Mouse (Mus musculus) adrenal gland, adult 2 months (tissue): ENCODE results near the gene Lpgat1. TPM values are rescaled to one million over a fixed set of nuclear protein-coding genes. Genes with fewer than 3 reads are reported as not detected.
A peak's percentile ranks its signal among the peaks of the same experiment; 100 is the strongest.

ENCODE experiments used
- DNase-seq: peaks from one replicate; pipeline ENCODE4 v3.0.0; 2021
- long read RNA-seq: library from polyadenylated mRNA; stranded (forward); transcript quantifications from one replicate; pipeline ENCODE4 v2.0.0, GENCODE M21; 2021
- polyA plus RNA-seq: library from polyadenylated mRNA; depleted of rRNA; stranded (reverse); fragments of >200 nt; gene quantifications from 2 replicates; pipeline ENCODE4 v1.2.3, GENCODE M21; 2012; rRNA removed
- total RNA-seq, 2 experiments: library from RNA; stranded (reverse); gene quantifications; 2 replicates each; pipeline ENCODE4 v1.2.3; 2021

Gene Lpgat1
- 10 to 100 TPM; 70.8 to 77.0 TPM for total RNA-seq
- 12.7 and 13.7 TPM in 2 replicates for polyA plus RNA-seq
- long read RNA-seq, full-length matches to known transcripts = 15 of 24 reads
- long read RNA-seq, partial matches to known transcripts = 0 of 24 reads
- long read RNA-seq, other reads (novel, unspliced or antisense) = 9 of 24 reads

- peak; percentile 96 for DNase-seq
These were observed at the start of gene Lpgat1 for GRCm38 (mm10) chr1:191717601-191718498. Lpgat1 (plus strand) TSS chr1:191717834.

- no peak for DNase-seq
These were observed 49.6 kb upstream of the Lpgat1 start for GRCm38 (mm10) chr1:191668030-191668429.

GRCm38 (mm10) chr1:191674071-191674470 lies 43.6 kb upstream of the Lpgat1 start:
- peak; percentile 83 for DNase-seq

- DNase-seq = no peak
These were observed 36.0 kb upstream of the Lpgat1 start for GRCm38 (mm10) chr1:191681633-191682032.

GRCm38 (mm10) chr1:191687531-191687930 lies 30.1 kb upstream of the Lpgat1 start:
- peak; percentile 38 for DNase-seq

- peak; percentile 79 for DNase-seq
These were observed 24.4 kb upstream of the Lpgat1 start for GRCm38 (mm10) chr1:191693231-191693630.

GRCm38 (mm10) chr1:191698253-191698795 lies 19.3 kb upstream of the Lpgat1 start:
- DNase-seq = no peak

GRCm38 (mm10) chr1:191704535-191704934 lies 13.1 kb upstream of the Lpgat1 start:
- DNase-seq = no peak

- no peak for DNase-seq
These were observed 11.0 kb upstream of the Lpgat1 start for GRCm38 (mm10) chr1:191706541-191707078.

- DNase-seq = no peak
These were observed 7.8 kb upstream of the Lpgat1 start for GRCm38 (mm10) chr1:191709811-191710210.

GRCm38 (mm10) chr1:191712224-191712838 lies 5.3 kb upstream of the Lpgat1 start:
- no peak for DNase-seq

GRCm38 (mm10) chr1:191713813-191714212 lies 3.8 kb upstream of the Lpgat1 start:
- DNase-seq = no peak

- no peak for DNase-seq
These were observed 2.5 kb upstream of the Lpgat1 start for GRCm38 (mm10) chr1:191715150-191715549.

GRCm38 (mm10) chr1:191717141-191717540 lies 493 bp upstream of the Lpgat1 start:
- DNase-seq = no peak

- peak; percentile 83 for DNase-seq
These were observed 1.1 kb downstream of the Lpgat1 start for GRCm38 (mm10) chr1:191718522-191719281.

GRCm38 (mm10) chr1:191719326-191719725 lies 1.7 kb downstream of the Lpgat1 start:
- no peak for DNase-seq

- no peak for DNase-seq
These were observed 2.8 kb downstream of the Lpgat1 start for GRCm38 (mm10) chr1:191720419-191720818.

- no peak for DNase-seq
These were observed 5.1 kb downstream of the Lpgat1 start for GRCm38 (mm10) chr1:191722706-191723105.

GRCm38 (mm10) chr1:191723675-191724074 lies 6.0 kb downstream of the Lpgat1 start:
- no peak for DNase-seq

- DNase-seq = no peak
These were observed 6.9 kb downstream of the Lpgat1 start for GRCm38 (mm10) chr1:191724385-191725061.

GRCm38 (mm10) chr1:191732623-191733022 lies 15.0 kb downstream of the Lpgat1 start:
- no peak for DNase-seq
